Mouse (Mus musculus) mammary gland, adult 2 months (tissue): ENCODE results near the gene Senp1. TPM values are rescaled to one million over a fixed set of nuclear protein-coding genes. Genes with fewer than 3 reads are reported as not detected.

ENCODE experiments used
- polyA plus RNA-seq: library from polyadenylated mRNA; depleted of rRNA; stranded (reverse); fragments of >200 nt; gene quantifications from 2 replicates; pipeline ENCODE4 v1.2.3, GENCODE M21; 2012; ENCODE audit warnings: low replicate concordance; rRNA removed

Gene Senp1
- 9.2 and 13.4 TPM in 2 replicates for polyA plus RNA-seq

DNA sequence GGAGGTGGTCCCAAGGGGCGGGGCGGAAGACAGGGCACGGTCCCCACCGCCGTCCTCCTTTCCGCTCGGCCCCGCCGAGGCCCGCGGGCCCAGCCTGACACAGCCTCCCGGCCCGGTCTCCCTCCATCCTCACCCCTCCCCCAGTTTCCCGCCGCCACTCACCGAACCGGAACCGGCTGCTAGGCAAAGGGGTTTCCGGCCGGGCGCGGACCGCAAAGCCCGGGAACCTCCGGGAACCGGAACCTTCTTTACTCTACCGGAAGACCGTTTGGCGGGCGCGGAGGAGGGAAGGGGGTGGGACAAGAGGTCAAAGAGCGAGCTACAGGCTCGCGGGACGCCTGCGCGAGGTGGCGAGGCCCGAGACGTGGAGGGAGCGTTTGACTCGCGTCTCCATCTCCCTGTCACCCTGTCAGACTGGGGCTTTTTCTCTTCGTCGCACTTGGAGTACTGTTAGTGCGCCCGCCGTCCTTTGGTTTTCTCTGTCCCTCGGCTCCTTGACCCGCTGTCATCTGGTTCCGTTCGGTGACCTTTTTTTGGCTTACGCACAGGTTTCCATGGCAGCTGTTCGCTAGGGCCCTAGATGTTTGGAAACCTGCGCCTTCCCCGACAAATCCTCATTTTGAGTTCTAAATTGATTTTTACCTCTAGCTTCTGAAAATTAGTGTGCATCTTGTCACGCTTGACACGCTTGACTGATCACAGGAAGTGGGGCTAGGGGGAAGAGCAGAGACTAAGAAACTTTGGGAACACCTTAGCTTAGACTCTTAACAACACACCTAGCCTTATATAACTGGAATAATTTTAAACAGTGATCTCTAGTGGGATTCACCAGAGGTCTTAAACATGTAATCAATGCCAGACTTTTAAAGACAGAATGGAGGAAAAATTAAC is at the start of gene Senp1:
Senp1 (minus strand) TSS at position 624 of the 891 bp plus-strand sequence.

DNA sequence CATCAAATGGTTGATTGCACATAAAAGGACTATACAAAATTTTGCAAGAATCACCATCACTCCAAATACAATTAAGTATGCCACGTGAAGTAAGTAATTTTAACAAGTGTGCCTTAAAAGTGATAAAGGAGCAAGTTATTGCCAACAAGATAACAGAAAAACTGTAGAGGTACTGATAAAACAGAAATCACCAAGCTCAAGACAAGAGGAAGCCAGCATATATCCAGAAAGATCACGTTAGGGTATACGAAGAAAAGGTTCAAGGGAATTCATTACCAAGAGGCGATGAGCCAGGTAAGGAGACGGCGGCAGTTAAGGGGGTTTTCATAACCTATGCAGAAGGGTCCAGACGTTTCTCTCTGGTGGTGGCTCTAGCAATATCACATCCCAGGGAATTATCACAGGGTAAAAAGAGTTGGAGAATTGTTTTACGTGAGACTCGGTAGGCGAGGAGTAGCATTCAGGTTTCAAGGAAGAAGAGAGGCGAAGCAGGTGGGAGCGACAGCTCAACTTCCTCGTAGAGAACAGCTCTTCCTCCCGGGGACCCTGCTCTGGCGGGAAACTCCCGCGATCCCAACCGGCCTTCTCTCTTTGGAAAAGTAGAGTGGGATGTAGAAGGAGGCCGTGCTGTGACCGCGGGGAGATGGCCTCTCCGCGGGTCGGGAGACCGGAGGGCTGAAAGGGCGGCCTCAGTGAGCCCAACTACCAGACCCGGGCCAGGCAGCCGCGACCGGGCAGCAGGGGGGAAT is 998 bp downstream of the Senp1 start, which contains the start of gene Pfkm:
Pfkm (plus strand) TSS at position 218 of the 749 bp plus-strand sequence.

GRCm38 (mm10) chr15:98003822-98004739 is 89.5 kb downstream of the Senp1 start, which contains the start of gene Col2a1:
Gene Col2a1 (minus strand): TSS chr15:98004695.

Other genes starting within 250 kb of the Senp1 start
- gene Hdac7, start 249.2 kb downstream of the Senp1 start, polyA plus RNA-seq: 111 and 194 TPM in 2 replicates
- 7.4 and 8.1 TPM in 2 replicates for gene Vdr, start 183.1 kb downstream of the Senp1 start, polyA plus RNA-seq
- 38.6 and 74.5 TPM in 2 replicates for gene Tmem106c, start 129.5 kb downstream of the Senp1 start, polyA plus RNA-seq
- gene Col2a1, start 89.0 kb downstream of the Senp1 start, polyA plus RNA-seq: 0.04 TPM in 2 replicates
- 17.8 and 350 TPM in 2 replicates for gene Pfkm, start 1.2 kb downstream of the Senp1 start, polyA plus RNA-seq
- gene Asb8, start 71.9 kb upstream of the Senp1 start, polyA plus RNA-seq: 39.8 and 71.3 TPM in 2 replicates
- 0.19 and 0.32 TPM in 2 replicates for gene Ccdc184, start 73.4 kb upstream of the Senp1 start, polyA plus RNA-seq
- not detected in 2 replicates for gene Olfr288, start 101.8 kb upstream of the Senp1 start, polyA plus RNA-seq
- gene Gm44579, start 127.2 kb upstream of the Senp1 start, polyA plus RNA-seq: not detected in 2 replicates
- gene Olfr287, start 127.3 kb upstream of the Senp1 start, polyA plus RNA-seq: not detected in 2 replicates
- gene Olfr286, start 140.7 kb upstream of the Senp1 start, polyA plus RNA-seq: not detected in 2 replicates
- gene H1fnt, start 163.5 kb upstream of the Senp1 start, polyA plus RNA-seq: not detected in 2 replicates
- 1.3 and 3.5 TPM in 2 replicates for gene Zfp641, start 202.4 kb upstream of the Senp1 start, polyA plus RNA-seq
- gene Olfr285, start 223.6 kb upstream of the Senp1 start, polyA plus RNA-seq: not detected in 2 replicates
- not detected in 2 replicates for gene Olfr284, start 247.2 kb upstream of the Senp1 start, polyA plus RNA-seq